Mouse (Mus musculus): Measurements from ENCODE around the gene Spdye4a. TPM values are rescaled to one million over a fixed set of nuclear protein-coding genes. Genes with fewer than 3 reads are reported as not detected.
"Not testable (repeated sequence)": the region's sequence is repeated elsewhere in the genome, so short reads cannot be mapped to it uniquely, and the experiment has no call there.

Spdye4a gene
- polyA plus RNA-seq, 1 experiment from 2014 or later = not detected

DNA sequence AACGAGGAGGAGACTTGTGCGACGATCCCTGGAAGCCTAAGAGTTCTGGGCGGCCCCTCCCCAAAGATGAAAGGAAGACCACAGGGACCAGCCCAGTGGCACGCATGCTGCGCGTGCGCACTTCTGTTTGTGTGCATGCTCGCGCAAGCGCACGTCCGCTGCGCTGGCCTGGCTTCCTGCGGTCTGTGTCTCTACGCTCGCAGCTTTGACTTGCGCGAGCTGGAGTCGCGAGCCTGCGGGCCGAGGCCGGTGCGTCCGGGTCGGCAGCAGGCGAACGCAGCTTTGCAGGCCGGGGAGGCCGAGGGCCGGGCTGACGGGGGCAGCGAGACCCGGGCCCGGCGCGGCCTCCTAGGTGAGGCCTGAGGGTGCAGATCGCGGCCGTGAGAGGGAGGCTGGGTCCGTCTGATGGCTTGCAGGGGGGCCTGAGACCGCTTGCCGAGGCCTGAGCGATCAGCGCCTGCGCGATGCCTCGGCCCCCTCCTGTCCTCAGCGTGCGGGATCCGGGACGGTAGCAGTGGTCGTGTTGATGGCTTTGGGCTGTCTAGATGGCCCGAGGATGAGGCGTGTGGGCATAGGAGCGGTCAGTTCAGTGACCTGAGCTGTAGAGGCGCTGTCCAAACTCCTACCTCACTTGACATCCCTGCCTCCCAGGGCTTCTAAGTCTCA, 8.5 kb upstream of the Spdye4a start, which contains the start of gene Zfp12:
Zfp12 (plus strand) TSS at position 136 of the 666 bp plus-strand sequence.
- H3K9me3 ChIP-seq (ENCODE audit: low read depth, low read length) = no peaks in the 10 kb centered on the region
- ATAC-seq (ENCODE audit: insufficient read depth) = peak; percentile 98
- peaks cover 31% of the 10 kb centered on the region for H3K36me3 ChIP-seq (ENCODE audit: insufficient read depth)
- peak within 1 kb of the TSS; percentile 66 for H3K4me3 ChIP-seq (ENCODE audit: low read depth, low read length)
- WGBS = under 1% methylated on average over 58 of the region's 58 CpGs
- peak within 1 kb of the TSS; percentile 69 for H3K4me2 ChIP-seq
- no peaks in the 10 kb centered on the region for H3K27me3 ChIP-seq (ENCODE audit: insufficient read depth, low read length)
- H3K9ac ChIP-seq = peak within 1 kb of the TSS; percentile 77
- no peaks in the 10 kb centered on the region; the same call in 1 of the 2 replicates for H3K4me1 ChIP-seq (ENCODE audit: insufficient read depth)
- peak; percentile 99 for DNase-seq
- TF ChIP-seq CTCF (IDR thresholded peaks at IDR 0.05; ENCODE audit: low read depth) = peak; percentile 37; the same call in 1 of the 2 replicates
- H3K27ac ChIP-seq (ENCODE audit: low read depth) = peak within 1 kb of the TSS; percentile 91

DNA sequence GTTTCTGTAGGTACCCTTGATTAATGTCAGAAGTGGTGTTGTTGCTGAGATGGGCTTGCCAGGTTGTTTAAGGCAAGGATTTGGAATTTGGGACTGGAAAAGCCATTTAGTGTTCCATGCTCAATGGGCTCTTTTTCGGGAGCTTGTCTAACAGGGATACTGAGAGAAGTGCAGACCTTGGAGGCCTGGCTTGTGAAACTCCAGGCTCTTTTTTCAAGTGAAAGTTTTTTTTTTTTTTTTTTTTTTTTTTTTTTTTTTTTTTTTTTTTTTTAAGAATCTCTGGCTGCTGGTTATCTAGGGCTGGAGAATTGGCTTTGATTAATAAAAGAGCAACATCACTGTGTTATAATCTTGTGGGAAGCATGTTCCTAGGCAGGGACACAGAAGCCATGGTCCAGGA, 4.4 kb downstream of the Spdye4a start:
- Histone ChIP-seq H3K9ac (no peak overlapping the region), H3K4me1 (ENCODE audit: insufficient read depth) (no peaks in the 10 kb centered on the region), H3K4me3 (ENCODE audit: low read depth, low read length) (no peak overlapping the region), H3K27ac (ENCODE audit: low read depth) (no peak overlapping the region), H3K9me3 (ENCODE audit: low read depth, low read length) (no peaks in the 10 kb centered on the region), H3K36me3 (ENCODE audit: insufficient read depth) (no peaks in the 10 kb centered on the region), H3K27me3 (ENCODE audit: insufficient read depth, low read length) (no peaks in the 10 kb centered on the region), H3K4me2 (no peak overlapping the region)
- TF ChIP-seq CTCF (IDR thresholded peaks at IDR 0.05; ENCODE audit: low read depth) = no peak
- WGBS = 87% methylated on average over 1 of the region's 1 CpGs
- ATAC-seq (ENCODE audit: insufficient read depth) (no peak), DNase-seq (no peak)

DNA sequence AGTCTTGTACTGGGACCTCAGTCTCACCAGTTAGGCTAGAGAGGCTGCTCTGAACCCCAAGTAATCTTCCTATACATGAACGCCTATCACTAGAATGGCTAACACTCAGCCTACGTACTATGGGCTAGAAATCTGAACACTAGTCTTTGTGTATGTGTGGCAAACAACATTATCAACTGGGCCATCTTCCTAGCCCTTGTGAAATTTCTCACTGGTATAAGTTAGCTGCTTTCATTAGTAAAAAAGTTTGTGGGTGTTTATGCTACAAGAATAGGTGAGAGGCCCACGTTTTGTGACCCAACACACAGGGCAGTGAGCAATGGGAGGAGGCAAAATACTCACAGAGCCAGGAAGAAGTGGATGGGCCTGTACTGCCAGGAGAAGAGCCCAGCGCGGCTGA, 5.7 kb downstream of the Spdye4a start:
- no peak for TF ChIP-seq CTCF (IDR thresholded peaks at IDR 0.05; ENCODE audit: low read depth)
- DNase-seq = no peak
- ATAC-seq (ENCODE audit: insufficient read depth) = no peak
- WGBS = 70% methylated on average over 5 of the region's 5 CpGs
- Histone ChIP-seq H3K9me3 (ENCODE audit: low read depth, low read length) (no peaks in the 10 kb centered on the region), H3K9ac (no peak overlapping the region), H3K27me3 (ENCODE audit: insufficient read depth, low read length) (no peaks in the 10 kb centered on the region), H3K36me3 (ENCODE audit: insufficient read depth) (no peaks in the 10 kb centered on the region), H3K4me3 (ENCODE audit: low read depth, low read length) (no peak overlapping the region), H3K4me2 (no peak overlapping the region), H3K4me1 (ENCODE audit: insufficient read depth) (no peaks in the 10 kb centered on the region), H3K27ac (ENCODE audit: low read depth) (no peak overlapping the region)

DNA sequence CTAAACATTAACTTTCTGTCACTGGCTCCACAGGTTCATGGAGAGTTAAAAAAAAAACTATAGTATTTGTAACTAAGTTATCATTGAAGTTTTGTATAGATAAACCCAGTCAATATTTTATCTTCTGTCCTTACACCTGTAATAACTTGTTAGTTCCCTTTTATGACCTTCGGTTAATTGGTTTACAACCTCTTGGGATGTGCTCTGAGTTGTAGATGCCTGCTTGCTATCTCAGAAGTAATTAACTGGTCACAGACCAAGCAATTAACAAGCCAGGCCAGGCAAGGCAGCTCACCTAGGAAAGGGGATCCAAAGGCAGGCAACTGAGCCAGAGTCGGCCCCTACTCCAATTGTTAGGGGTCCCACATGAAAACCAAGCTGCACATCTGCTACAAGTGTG, 12.9 kb downstream of the Spdye4a start:
- Histone ChIP-seq H3K4me1 (ENCODE audit: insufficient read depth) (no peaks in the 10 kb centered on the region), H3K36me3 (ENCODE audit: insufficient read depth) (no peaks in the 10 kb centered on the region), H3K4me2 (no peak overlapping the region), H3K9ac (no peak overlapping the region), H3K27me3 (ENCODE audit: insufficient read depth, low read length) (no peaks in the 10 kb centered on the region), H3K4me3 (ENCODE audit: low read depth, low read length) (no peak overlapping the region), H3K27ac (ENCODE audit: low read depth) (no peak overlapping the region), H3K9me3 (ENCODE audit: low read depth, low read length) (0 out of 2 replicates have a peak, but pooled peaks cover under 1% of the 10 kb centered on the region)
- 75% methylated on average over 2 of the region's 2 CpGs for WGBS
- no peak for TF ChIP-seq CTCF (IDR thresholded peaks at IDR 0.05; ENCODE audit: low read depth)
- ATAC-seq (ENCODE audit: insufficient read depth) (no peak), DNase-seq (no peak)

DNA sequence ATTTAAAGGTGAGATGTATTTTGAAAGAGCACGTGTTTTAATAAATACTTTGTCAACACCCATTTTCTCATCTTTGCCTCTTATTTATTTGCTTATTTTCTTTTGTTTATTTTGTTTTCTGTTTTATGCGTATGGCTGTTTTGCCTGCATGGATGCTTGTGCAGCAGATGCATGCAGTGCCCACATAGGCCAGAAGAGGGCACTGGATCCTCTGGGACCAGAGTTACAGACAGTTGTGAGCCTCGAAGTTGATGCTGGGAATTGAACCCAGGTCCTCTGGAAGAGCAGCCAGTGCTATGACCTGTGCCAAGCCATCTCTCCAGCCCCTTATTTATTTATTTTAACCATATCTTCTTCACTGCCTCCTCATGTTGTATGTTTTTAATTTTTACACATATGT, 21.7 kb downstream of the Spdye4a start:
- ATAC-seq (ENCODE audit: insufficient read depth) (no peak), DNase-seq (peak; percentile 6)
- WGBS = 65% methylated on average over 3 of the region's 3 CpGs
- H3K36me3 ChIP-seq (ENCODE audit: insufficient read depth) = no peaks in the 10 kb centered on the region
- 0 out of 2 replicates have a peak, but pooled peaks cover 5% of the 10 kb centered on the region for H3K9me3 ChIP-seq (ENCODE audit: low read depth, low read length)
- no peak overlapping the region for H3K4me2 ChIP-seq
- no peaks in the 10 kb centered on the region for H3K27me3 ChIP-seq (ENCODE audit: insufficient read depth, low read length)
- TF ChIP-seq CTCF (IDR thresholded peaks at IDR 0.05; ENCODE audit: low read depth) = peak; percentile 38
- H3K4me1 ChIP-seq (ENCODE audit: insufficient read depth) = no peaks in the 10 kb centered on the region
- H3K27ac ChIP-seq (ENCODE audit: low read depth) = no peak overlapping the region
- no peak overlapping the region for H3K9ac ChIP-seq
- H3K4me3 ChIP-seq (ENCODE audit: low read depth, low read length) = no peak overlapping the region

DNA sequence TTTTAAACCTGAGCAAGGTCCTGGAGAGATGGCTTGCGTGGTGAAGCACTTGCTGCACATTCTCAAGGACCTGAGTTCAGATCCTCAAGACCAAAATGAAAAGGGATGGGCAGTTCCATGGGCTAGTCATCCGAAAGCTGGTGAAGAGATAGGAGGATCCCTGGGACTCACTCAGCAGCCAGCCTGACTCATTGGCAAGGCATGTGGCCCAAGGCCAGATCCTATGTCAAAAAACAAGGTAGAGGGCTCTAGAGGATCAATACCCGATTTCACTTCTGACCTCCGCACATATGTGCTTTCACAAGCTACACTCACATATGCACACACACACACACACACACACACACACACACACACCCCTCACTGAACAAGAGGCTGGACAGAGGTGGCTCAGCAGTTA, 30.2 kb downstream of the Spdye4a start:
- no peak overlapping the region for H3K4me3 ChIP-seq (ENCODE audit: low read depth, low read length)
- DNase-seq = no peak
- no peaks in the 10 kb centered on the region for H3K36me3 ChIP-seq (ENCODE audit: insufficient read depth)
- H3K4me2 ChIP-seq = no peak overlapping the region
- no peaks in the 10 kb centered on the region for H3K27me3 ChIP-seq (ENCODE audit: insufficient read depth, low read length)
- H3K9me3 ChIP-seq (ENCODE audit: low read depth, low read length) = no peaks in the 10 kb centered on the region
- no peak overlapping the region for H3K9ac ChIP-seq
- TF ChIP-seq CTCF (IDR thresholded peaks at IDR 0.05; ENCODE audit: low read depth) = no peak
- WGBS = 70% methylated on average over 4 of the region's 4 CpGs
- no peak for ATAC-seq (ENCODE audit: insufficient read depth)
- no peak overlapping the region for H3K27ac ChIP-seq (ENCODE audit: low read depth)
- H3K4me1 ChIP-seq (ENCODE audit: insufficient read depth) = no peaks in the 10 kb centered on the region

DNA sequence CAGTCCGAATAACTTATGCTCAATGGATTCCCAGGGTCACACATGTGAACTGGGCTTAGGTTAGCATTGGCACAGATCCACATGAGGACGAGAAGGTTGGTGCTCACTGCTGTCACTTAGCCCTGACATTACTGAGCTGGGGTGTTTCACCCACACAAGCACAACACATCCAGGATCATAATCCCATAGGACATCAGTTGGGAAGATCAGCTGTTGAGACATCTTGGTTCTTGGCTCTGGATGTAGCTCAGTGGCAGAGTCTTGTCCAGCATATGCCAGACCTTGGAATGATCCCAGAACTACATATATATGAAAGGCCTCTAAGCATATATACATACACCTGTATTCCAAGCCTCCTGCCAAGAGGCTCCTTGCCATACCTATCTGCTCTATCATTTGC, 31.5 kb downstream of the Spdye4a start:
- no peak overlapping the region for H3K4me2 ChIP-seq
- WGBS = 69% methylated on average over 2 of the region's 2 CpGs
- H3K4me1 ChIP-seq (ENCODE audit: insufficient read depth) = no peaks in the 10 kb centered on the region
- H3K36me3 ChIP-seq (ENCODE audit: insufficient read depth) = no peaks in the 10 kb centered on the region
- DNase-seq (no peak), ATAC-seq (ENCODE audit: insufficient read depth) (no peak)
- TF ChIP-seq CTCF (IDR thresholded peaks at IDR 0.05; ENCODE audit: low read depth) = no peak
- no peak overlapping the region for H3K27ac ChIP-seq (ENCODE audit: low read depth)
- H3K9me3 ChIP-seq (ENCODE audit: low read depth, low read length) = no peaks in the 10 kb centered on the region
- no peaks in the 10 kb centered on the region for H3K27me3 ChIP-seq (ENCODE audit: insufficient read depth, low read length)
- H3K9ac ChIP-seq = no peak overlapping the region
- H3K4me3 ChIP-seq (ENCODE audit: low read depth, low read length) = no peak overlapping the region

DNA sequence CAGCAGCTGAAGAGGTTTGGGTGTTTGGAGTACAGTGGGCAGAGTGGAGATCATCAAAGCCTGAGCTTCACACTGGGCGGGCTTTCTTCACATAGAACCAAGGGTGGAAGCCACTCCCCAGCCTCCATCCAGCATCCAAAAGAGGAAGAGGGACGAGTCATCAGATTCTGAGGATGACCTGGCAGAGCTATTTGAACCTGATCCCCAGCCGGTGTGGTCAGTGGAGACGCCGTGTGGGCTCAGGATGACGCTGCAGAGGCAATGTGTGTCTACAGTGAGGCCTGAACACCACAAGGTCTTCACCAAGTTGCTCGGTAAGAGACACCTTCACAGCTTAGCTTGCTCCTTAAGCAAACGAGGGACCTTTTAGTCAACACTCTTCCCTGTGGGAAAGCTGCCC, 31.9 kb downstream of the Spdye4a start:
- ATAC-seq (ENCODE audit: insufficient read depth); H3K9ac ChIP-seq; H3K36me3 ChIP-seq (ENCODE audit: insufficient read depth); DNase-seq; H3K27ac ChIP-seq (ENCODE audit: low read depth); H3K4me2 ChIP-seq; H3K4me3 ChIP-seq (ENCODE audit: low read depth, low read length); H3K9me3 ChIP-seq (ENCODE audit: low read depth, low read length); H3K4me1 ChIP-seq (ENCODE audit: insufficient read depth); H3K27me3 ChIP-seq (ENCODE audit: insufficient read depth, low read length): not testable (repeated sequence)
- WGBS = 42% methylated on average over 8 of the region's 8 CpGs
